Mouse (Mus musculus): ENCODE measurements at regions not wholly inside any gene's neighbourhood (a gene's known extent, or its start where the extent isn't known, plus 50 kb on each side); places are given as distances from the start of the nearest gene placed in this dataset.

GRCm38 (mm10) chr13:37500668-37501286 is 155.8 kb downstream of the Ly86 start:
- intact Hi-C loops (cut with DNase I), result no loop called here
- no peak for DNase-seq (ENCODE audit: low spot score in 2 of 2)

- DNase-seq (ENCODE audit: low spot score in 2 of 2), result no peak
- intact Hi-C loops (cut with DNase I), result no loop called here
Observed at GRCm38 (mm10) chr13:37503449-37503848, 158.4 kb downstream of the Ly86 start.

- no peak for DNase-seq (ENCODE audit: low spot score in 2 of 2)
- intact Hi-C loops (cut with DNase I), result no loop called here
Observed at GRCm38 (mm10) chr13:37503898-37504297, 158.9 kb downstream of the Ly86 start.

DNA sequence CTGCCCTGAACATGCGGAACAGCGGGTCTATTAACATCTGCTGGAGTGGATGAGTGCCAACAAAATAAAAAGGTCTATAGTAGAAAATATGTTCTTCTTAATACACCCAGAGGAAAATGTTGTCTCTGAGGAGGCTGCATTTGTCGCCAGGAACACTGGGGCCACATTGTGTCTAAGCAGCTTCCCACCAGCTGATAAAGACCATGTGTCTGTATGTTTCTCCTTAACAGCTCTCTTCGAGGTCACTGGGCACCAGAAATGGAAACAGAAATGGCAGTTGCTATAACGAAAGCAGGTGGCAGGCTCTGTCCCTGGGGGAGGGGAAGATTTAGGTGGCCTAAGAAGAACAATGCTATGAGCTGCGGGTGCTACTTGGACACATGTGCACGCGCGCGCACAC is 159.4 kb downstream of the Ly86 start:
- intact Hi-C loops (cut with DNase I), result no loop called here
- DNase-seq (ENCODE audit: low spot score in 2 of 2), result no peak

- DNase-seq (ENCODE audit: low spot score in 2 of 2), result no peak
Observed at GRCm38 (mm10) chr13:37505617-37506016, 160.6 kb downstream of the Ly86 start.

GRCm38 (mm10) chr13:37506046-37506445 is 161.0 kb downstream of the Ly86 start:
- intact Hi-C loops (cut with DNase I), result no loop called here

More at GRCm38 (mm10) chr13:37505617-37506016, 160.6 kb downstream of the Ly86 start:
- intact Hi-C loops (cut with DNase I), result no loop called here

DNA sequence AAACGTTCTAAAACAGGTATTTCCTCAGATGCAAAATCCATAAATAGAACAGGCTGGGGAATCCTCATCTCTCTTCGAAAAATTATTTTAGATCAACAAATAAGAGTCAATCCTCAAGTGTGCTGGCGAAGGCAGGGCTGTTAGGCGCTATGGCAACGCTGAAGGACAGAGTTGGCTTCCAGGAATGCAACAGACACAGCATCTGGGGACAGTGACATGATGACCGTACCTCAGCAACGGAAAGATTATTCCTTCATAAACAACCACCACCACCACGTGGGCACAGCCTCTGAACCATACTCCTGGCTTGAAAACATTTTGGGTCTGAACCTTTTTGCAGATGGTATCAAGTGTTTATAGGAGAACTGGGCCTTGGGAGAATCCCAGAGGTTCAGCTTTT is 161.7 kb downstream of the Ly86 start:
- intact Hi-C loops (cut with DNase I), result no loop called here
- DNase-seq (ENCODE audit: low spot score in 2 of 2), result no peak

More at GRCm38 (mm10) chr13:37506046-37506445, 161.0 kb downstream of the Ly86 start:
- no peak for DNase-seq (ENCODE audit: low spot score in 2 of 2)

DNA sequence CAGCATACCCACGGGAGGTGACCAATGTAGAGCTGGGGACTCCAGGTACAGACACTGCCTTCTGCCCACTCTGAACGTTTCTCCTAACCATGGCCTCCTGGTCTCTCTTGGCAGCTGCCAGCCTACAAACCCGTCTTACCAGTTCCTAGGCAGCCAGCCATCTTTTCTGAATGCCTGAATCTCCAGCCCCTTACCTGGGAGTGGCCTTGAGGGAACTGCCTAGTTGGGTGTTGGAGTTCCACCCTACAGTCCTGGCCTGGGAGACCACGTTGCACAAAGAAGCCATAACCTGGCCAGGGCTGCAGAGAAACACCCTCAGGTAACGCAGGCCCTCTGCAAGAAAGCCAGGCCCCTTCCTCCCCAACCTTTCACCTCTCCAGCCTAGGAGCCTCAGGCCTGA is 162.1 kb downstream of the Ly86 start:
- intact Hi-C loops (cut with DNase I), result no loop called here
- no peak for DNase-seq (ENCODE audit: low spot score in 2 of 2)

GRCm38 (mm10) chr13:37508385-37509351 is 163.7 kb downstream of the Ly86 start:
- intact Hi-C loops (cut with DNase I), result no loop called here
- DNase-seq (ENCODE audit: low spot score in 2 of 2), result no peak

DNA sequence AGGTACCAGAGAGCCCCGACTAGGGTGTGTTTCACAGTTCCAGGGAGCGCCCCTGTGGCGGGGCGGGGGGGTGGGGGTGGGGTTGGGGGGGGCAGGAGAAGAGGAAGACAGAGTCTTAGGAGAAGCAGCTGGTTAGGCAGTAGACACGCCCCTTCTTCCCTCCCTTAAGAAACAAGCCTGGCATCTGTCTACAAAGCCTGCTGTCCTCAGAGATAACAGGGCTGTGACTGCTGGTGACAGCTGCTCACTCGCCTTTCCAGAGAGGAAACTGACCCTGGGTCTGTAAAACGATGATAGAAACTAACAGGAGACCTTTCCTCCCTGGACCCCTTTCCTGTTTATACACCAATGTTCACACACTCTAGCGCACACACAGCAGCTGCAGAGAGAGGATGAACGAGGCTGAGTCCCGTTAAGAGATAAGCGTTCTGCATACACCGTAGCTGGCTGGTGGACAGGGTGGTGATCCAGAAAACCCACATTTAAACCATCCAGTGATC is 164.4 kb downstream of the Ly86 start:
- DNase-seq (ENCODE audit: low spot score in 2 of 2), result no peak
- intact Hi-C loops (cut with DNase I), result no loop called here

- no peak for DNase-seq (ENCODE audit: low spot score in 2 of 2)
- intact Hi-C loops (cut with DNase I), result no loop called here
Observed at GRCm38 (mm10) chr13:37510511-37510910, 165.5 kb downstream of the Ly86 start.

- DNase-seq (ENCODE audit: low spot score in 2 of 2), result no peak
- intact Hi-C loops (cut with DNase I), result no loop called here
Observed at GRCm38 (mm10) chr13:37511006-37511405, 166.0 kb downstream of the Ly86 start.

DNA sequence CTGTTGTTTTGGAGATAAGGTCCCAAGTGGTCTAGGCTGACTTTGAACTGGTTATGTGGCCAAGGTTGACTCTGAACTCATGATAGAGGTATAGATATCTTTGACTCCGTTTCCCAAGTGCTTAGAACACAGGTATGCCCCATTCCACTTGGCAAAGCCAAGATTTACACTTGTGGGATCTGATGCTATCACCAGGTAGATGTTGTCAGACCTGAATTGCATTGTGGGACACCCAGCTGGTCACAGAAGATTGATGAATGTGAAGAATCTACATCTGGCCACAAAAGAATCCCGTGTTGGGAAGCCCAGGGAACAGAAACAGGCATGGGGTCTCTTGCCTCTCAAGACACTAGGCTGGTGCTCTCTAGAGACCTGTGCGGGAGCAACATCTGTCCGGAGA is 166.4 kb downstream of the Ly86 start:
- DNase-seq (ENCODE audit: low spot score in 2 of 2), result no peak
- intact Hi-C loops (cut with DNase I), result no loop called here

DNA sequence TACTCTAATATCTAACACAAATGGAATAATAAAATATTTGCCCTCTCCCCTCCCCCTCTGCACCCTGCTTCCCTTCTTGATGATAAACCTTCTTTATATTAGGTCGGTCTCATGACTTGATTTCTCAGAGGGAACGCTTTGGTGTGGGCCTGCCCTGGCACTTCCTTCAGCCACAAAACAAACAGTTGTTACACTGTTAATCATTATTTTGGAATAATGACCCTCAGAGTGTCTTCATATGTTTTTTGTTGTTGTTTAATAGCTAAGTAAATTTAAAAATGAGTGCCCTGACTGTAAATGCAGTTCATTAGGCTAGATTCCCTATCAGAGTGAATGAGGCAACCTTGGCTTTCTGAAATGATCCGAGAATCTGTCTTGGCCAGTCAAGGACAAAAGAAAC is 167.8 kb downstream of the Ly86 start:
- intact Hi-C loops (cut with DNase I), result no loop called here
- DNase-seq (ENCODE audit: low spot score in 2 of 2), result no peak

DNA sequence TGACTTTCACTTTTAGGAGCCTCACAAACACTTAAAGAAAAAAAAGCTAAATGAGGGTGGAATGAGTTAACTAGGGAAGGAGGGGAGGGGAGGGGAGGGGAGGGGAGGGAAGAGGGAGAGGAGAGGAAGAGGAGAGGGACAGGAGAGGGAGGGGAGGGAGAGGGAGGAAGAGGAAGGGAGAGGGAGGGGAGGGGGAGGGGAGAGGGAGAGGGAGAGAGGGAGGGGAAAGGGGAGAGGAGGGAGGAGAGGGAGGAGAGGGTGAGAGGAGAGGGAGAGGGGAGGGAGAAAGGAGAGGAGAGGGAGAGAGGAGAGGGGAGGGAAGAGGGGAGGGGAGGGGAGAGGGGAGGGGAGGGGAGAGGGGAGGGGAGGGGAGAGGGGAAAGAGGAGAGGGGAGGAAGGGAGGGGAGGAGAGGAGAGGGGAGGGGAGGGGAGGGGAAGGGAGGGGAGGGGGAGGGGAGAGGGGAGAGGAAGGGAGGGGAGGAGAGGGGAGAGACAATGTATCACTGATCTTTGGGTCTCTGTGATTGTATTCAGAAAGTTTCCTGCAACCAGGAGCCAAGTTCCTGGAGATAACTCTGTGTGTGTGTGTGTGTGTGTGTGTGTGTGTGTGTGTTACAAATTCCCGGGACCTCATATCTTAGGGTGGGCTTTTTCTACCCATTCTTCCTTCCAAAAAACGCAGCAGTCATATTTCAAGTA is 168.3 kb downstream of the Ly86 start:
- intact Hi-C loops (cut with DNase I), result no loop called here
- no peak for DNase-seq (ENCODE audit: low spot score in 2 of 2)

DNA sequence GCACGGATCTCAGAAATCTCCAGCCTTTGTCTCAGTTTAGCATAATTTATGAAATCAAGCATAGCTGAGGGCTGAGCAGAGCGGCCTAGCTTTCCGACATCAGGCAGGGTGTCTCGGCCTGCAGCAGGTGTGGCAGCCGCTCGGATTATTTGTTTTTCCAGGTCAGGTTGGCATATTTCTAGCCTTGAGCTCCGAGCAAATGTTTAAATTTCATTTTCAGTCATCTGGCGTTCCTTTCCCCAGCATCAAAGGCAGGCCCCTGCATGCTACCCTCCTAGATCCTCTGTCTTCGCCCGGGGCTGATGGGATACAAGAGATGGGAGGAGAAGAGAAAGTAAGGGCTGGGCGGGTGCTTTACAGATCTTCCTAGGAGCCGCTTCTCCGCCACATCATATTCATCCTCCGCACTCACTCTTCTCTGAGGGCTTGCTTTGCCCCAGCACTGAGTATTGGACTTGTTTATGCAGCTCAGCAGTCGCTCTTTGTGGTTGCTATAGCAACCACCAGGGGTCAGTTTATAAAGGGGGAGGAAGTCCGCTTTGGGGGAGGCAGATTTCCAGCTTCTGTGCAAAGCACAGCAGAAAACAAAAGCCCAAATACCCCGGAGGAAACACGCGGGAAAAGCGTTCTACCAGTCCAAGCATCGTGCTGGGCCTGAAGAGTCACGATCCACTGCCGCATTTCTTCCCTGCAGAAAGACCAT is 169.0 kb downstream of the Ly86 start:
- intact Hi-C loops (cut with DNase I), result no loop called here

GRCm38 (mm10) chr13:37514641-37515305 is 169.8 kb downstream of the Ly86 start:
- intact Hi-C loops (cut with DNase I), result no loop called here
- no peak for DNase-seq (ENCODE audit: low spot score in 2 of 2)

More for the DNA sequence above, 169.0 kb downstream of the Ly86 start:
- DNase-seq (ENCODE audit: low spot score in 2 of 2), result peak; percentile 18 to 21

DNA sequence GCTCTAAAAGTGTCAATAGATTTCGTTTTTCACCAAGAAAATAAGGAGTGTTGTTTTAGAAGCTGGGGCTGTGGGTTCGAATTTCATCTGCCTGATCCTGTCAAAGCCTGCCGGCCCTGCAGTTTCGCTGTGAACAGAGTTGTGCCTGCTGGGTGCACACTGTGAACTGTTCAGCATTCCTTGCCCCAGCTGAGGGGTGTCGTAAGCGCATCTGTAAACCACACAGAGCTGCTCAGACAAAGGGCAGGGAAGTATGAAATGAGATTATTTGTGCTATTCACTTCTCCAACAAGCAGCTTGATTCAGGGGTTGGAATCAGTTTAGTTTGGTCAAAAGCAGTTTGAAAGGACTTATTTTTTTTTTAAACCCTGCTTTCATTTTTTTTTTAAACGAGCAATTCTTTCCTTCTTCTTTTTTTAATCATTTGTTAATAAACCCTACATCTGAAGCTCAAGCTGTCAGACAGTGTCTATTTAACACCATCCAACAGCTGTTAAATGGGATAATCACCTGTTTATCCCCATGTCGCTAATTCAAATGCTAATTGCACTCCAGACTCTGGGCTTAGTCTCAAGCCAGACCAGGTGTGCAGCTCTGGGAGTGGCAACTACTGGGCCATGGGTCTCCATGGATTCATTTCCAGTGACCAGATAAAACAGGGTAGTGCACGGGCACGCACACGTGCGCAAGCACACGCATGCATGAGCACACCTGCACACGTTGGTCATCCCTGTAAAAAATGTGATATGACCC is 172.2 kb downstream of the Ly86 start:
- intact Hi-C loops (cut with DNase I), result no loop called here
- no peak for DNase-seq (ENCODE audit: low spot score in 2 of 2)

Data from left cerebral cortex, postnatal 36 days (tissue).